Mouse (Mus musculus) adrenal gland, postnatal 14 days (tissue): Measurements from ENCODE around the gene Slc35f3. TPM values are rescaled to one million over a fixed set of nuclear protein-coding genes. Genes with fewer than 3 reads are reported as not detected.
A peak's percentile ranks its signal among the peaks of the same experiment; 100 is the strongest.

Experiments
- DNase-seq: peaks from one replicate; pipeline ENCODE4 v3.0.0; 2021; ENCODE audit warnings: mixed read lengths
- total RNA-seq: library from RNA; stranded (reverse); gene quantifications from 2 replicates; pipeline ENCODE4 v1.2.3, GENCODE M21; 2021

The Slc35f3 gene
- total RNA-seq, 1 experiment from 2014 or later: 1.3 TPM

DNA sequence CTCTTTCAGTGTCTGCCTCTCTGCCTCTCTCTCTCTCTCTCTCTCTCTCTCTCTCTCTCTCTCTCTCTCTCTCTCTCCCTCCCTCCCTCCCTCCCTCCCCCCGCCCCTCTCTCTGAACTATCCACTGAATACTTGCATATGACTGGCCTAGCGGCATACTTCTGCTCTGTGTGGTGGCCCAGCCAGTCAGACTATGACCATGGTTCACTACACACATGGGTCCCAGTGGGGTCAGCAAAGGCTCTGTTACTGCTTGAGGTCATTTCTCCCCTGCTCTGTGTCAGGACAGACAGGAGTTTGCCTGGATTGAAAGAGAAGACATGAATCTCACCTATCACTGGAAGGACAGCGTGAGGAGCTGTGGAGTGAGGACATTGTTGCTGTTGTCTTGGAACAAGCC, 40.5 kb downstream of the Slc35f3 start:
- no peak for DNase-seq

DNA sequence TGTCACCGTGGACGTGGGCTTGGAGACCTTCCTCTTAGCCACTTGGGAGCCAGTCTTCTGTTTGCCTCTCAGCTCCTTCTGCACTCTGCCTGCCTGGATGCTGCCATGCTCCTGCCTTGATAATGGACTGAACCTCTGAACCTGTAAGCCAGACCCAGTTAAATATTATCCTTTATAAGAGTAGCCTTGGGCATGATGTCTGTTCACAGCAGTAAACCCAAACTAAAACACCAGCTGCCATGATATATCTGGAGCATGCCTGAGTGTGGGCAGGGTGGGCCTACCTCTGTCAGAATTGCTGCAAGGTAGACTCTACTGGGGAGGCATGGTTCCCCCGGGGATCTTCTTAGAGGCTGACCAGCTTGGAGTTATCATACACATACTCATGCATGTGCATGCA, 41.0 kb downstream of the Slc35f3 start:
- no peak for DNase-seq

DNA sequence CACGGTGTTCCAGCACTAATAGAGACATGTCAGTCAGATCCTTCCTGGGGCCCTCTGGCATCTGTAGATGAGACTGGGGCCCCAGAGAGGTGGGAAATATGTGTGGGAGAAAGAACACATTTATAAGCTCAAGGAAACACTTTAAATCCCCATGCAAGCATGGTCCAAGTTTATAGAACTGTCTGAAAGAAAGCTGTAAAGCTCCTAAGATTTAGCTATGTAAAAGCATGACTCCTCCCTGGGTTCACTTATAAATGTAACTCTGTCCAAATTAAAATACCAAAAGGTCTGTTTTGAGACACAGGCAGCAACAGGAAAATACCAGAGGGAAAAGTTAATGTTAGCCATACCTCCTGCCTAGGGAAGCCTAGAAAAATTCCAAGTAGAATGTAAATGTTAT, 42.8 kb downstream of the Slc35f3 start:
- no peak for DNase-seq

DNA sequence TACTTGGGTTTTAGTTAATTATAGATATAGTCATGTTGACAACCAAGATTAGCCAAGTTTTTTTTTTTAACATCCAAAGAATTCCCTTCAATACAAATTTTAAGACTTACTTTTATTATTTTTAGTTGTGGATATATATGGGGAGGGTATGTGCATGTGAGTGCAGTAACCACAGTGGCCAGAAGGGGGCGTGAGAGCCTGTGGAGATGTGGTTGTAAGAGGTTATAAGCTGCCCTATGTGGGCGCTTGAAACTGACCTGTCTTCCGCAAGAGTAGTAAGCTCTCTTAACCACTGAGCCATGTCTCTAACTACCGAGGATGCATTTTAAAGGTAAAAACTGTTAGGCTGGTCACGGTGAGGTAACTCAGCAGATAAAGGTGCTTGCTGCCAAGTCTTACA, 45.1 kb downstream of the Slc35f3 start:
- DNase-seq: no peak

DNA sequence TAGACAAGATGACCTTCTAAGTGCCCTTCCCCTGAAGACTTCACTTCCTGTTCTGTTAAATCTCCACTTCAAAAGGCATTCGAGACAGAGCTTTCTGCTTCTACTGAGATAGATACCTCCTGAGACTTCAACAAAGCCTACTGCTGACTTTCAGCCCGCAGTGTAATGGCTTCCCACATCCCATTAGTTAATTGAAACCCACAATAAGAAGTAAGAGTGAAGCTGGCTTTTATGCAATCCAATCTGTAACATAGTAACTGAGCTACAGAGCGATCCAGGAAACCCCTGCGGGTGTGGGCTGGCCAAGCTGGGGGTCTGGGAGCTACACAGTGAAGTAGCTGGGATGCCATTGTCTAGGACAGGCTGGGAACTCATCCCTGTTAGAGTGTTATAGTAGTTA, 46.7 kb downstream of the Slc35f3 start:
- no peak for DNase-seq

DNA sequence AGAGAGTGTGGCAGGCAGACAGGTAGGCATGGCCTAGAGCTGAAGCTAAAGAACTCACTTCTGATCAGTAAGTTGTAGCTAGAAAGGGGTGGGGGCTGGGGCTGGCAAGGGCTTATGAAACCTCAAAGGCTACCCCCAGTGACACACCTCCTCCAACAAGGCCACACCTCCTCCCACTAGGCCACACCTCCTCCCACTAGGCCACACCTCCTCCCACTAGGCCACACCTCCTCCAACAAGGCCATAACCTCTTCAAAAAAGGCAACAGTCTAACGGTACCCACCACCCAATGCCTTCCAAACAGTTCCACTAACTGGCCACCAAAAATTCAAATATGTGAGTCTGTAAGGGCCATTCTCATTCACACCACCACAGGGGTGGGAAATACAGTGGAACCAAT, 54.9 kb downstream of the Slc35f3 start:
- DNase-seq: no peak

DNA sequence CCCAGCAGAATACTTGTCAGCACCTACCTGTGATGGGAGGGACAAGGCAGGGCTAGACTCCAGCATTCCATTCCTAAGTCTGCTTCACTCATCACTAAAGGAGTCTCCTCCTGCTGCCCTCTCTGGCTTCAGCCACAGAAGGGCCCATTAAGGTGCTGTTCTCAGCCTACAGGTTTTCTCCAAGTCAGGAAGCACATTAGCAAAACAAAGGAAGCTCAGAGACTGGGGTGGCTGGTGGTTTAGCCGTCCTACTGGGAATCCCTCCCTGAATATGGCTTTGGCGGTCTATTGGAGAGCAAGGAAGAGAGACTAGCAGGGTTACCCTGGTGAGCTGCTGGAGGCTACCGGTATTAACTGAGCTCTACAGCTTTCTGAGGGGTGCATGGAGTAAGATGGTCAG, 59.6 kb downstream of the Slc35f3 start:
- DNase-seq: no peak

DNA sequence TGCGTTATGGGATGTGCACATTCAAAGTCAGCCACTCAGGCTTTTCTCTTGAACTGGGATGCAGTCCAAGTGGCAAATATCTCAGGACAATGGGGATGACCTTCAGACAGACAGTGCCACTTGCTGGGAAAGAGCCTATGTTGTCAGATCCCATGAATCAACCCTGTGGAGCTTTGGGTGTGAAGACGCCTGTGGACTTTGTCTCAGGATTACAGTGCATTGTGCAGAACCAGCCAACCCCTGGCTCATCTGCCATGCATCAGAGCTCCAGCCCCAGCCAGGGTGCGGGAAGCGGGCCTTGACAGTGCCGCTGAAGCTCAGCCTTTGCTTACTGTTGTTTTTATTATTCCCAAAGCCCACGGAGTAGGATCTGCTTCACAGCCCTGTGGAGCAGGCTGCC, 60.9 kb downstream of the Slc35f3 start:
- DNase-seq: peak; percentile 42

DNA sequence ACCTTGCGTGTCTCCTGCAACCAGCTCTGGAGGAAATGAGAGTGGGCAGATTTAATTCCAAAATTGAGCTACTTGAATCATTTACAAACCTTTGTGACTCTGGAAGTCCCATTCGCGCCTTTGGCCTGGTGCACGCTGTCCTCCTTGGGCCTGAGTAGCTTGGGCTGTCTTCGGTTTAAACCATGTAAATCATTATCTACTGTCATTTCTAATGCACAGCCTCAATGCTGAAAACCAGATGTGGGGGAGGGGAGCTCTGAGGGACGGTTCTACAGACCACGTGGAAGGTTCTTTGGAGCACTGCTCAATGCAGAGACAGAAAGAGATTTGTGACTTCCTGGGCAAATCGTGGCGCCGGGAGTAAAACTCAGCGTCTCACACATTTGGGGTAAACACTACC, 61.7 kb downstream of the Slc35f3 start:
- DNase-seq: no peak

DNA sequence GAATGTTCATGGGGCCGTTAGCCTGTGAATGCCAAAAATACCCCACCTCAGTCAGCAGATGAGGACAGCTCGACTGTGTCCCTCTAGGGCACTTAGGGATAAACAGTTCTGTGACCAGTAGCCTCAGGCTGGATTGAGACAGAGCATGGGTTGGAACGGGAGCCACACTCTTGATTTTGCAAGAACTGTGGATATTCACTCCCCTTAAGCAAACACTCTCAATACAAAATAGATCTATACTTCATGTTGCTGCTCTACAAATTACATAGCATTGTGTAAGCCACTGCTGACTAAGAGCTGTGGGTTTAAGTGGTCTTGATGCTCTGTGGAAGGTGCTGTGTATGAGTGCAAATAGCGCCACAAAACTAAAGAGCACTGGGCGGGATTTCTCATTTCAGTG, 62.3 kb downstream of the Slc35f3 start:
- peak; percentile 13 for DNase-seq

DNA sequence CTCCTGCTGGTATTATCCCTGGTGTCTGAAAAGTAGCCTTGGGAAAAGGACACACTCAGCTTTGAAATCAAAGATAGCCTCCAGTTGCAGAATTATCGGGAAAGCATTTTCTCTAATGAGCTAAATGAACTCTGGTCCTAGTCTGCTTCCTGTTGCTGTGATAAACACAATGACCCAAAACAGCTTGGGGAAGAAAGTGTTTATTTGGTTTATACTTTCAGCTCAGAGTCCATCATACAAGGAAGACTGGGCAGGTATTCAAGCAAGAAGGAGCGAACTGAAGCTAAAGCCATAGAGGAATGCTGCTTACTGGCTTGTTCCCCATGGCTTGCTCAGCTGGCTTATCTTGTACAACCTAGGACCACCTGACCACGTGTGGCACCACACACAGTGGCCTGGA, 67.9 kb downstream of the Slc35f3 start:
- no peak for DNase-seq

DNA sequence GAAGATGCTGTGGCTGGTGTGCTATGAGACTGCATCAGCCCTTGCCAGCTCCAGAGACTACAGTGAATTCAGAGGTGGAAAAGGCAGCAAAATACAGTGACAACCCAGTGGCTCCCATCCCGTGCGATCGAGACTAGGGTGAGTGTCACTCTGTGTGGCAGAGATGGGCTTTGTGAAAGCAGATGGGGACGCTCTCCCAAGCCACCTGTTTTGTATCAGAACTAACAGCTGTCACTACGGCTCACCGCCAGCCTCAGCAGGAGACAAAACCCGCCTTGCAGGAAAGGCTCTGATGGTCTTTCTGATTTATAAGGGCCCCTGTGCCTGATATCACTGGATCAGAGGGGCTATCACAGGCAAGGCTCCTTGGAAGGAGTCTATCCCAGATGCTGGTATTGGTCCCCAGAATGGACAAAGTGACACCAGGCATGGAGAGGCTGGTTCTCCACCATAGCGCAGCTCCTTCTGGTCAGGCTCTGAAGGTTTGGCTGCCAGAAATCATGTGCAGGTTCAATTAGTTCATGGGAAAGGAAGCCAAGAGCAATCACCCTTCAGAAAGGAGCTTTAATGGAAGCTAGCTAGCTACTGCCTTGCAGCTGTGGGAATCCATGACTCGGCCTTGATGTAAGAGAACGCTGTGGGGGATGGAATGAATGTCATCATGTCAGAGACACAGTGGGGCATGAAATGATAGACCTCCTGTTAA, 70.1 kb downstream of the Slc35f3 start:
- no peak for DNase-seq

DNA sequence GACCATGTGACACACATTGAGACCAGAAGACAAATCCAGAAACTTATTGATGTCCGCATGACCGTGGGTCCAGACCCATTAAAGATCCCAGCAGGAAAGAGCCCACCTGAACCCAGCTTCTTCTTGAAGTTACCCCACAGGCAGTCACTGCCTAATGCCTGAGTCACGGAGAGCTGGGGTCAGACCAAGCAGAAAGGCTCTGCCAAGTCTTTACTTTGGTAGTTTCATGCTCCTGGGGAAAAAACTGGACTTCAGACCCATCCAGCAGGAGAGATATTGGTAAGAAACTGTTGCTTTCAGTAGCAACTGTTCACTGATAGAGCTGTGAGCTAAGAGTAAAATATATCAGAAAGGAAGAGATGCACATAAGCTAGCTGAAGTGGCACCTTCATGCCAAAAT, 73.5 kb downstream of the Slc35f3 start:
- DNase-seq: no peak

DNA sequence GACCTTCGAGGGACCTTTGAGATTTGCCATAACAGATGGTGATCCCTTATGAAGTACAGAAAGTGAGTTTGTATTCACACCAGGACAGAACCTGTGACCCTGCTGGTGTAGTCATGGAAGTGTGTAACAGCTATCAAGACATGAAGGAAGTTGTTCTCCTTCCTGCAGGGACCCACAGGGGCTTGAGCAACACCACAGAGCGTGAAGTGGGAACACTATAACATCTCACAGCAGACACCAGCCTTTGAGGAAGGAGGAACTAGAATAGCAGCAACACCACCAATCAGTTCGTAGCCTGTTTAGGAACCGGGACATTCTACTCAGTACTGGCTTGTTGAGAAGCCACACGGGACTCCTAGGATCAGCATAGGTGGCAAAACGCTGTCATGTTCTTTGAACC, 81.2 kb downstream of the Slc35f3 start:
- DNase-seq: no peak

DNA sequence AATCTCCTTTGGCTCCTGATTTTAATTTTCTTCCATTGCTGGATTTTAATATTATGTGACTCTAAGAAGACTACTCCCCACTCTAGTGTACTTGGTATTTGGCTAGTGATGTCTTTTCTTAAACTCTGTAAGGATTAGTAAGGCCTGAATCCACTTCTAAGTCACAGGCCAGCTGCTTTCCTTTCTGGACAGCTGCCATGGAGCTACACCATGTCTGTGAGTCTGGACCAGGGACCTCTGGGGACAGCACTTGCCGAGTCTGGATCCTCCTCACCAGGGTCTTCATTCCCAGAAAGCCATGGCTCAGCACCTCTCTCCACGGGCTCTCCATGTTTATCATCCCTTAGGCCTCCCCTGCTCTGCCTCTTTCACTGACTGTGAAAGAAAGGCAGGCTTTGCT, 81.8 kb downstream of the Slc35f3 start:
- peak; percentile 12 for DNase-seq

DNA sequence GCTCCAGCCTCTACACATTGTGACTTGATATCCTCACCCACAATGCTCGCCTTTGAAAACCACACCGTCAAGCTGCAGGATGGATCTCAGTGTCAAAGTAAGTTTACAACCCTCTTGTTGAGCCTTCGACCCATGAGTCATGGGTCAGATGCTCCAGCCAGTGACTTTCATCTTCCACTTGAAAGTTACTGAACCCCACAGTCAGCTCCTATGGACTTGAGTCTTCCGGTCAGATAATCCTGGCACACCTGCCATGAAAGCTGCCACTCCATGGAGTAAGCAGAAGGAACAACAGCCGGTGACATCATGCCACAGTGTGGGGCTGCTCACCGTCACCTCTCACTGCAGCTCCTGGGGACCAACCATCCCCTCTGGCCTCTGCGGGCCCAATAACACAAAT, 82.9 kb downstream of the Slc35f3 start:
- DNase-seq: no peak

DNA sequence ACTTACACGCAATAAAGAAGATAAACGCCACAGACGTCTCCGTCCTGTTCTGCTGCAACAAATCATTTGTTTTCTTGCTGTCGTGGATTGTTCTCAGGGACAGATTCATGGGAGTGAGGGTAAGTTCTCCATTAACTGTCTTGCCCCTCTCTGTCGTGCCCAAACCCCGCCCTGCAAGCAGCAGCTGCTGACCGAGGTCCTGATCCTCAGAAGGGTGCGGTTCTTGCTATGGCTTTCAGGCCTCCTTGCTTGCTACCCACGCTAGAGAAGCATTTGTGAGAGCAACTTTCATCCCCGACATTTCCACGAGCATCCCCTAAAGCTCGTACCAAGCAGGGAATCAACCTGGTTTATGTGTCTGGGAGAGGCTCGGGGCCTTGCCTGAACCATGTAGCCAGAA, 83.9 kb downstream of the Slc35f3 start:
- peak; percentile 46 for DNase-seq

DNA sequence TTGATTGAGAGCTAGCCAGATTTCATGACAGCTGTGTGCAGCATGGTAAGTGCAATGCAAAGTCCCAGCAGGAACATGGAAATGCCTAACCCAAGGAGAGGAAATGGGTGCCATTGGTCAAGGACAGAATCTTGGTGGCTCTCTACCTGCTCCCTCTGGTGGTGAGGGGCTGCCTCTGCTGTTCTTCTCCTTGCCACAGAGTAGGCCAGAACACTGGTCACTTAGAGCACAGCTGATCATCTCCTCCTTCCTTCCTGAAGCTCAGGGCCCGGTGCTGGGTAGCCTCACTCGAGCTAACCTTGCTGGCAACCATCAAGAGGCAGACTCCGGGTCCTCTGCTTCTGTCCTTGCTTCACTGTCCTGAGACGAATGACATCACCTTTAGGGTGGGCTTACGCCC, 84.4 kb downstream of the Slc35f3 start:
- peak; percentile 61 for DNase-seq

DNA sequence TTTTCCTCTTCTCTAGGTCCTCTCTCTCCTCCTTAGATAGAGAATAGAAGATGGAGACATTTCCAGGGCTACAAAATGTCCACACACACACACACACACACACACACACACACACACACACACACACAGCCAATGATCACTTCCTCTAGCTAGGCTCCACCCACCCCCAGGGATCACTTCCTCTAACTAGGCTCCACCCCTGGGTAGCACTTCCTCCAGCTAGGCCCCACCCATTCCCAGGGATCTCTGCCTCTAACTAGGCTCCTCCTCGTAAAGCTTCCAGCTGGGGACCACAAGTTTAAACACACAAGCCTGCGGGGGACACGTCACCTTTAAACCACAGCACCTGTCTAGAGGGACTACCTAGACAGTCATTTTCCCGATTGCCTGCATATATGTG, 89.2 kb downstream of the Slc35f3 start:
- no peak for DNase-seq

DNA sequence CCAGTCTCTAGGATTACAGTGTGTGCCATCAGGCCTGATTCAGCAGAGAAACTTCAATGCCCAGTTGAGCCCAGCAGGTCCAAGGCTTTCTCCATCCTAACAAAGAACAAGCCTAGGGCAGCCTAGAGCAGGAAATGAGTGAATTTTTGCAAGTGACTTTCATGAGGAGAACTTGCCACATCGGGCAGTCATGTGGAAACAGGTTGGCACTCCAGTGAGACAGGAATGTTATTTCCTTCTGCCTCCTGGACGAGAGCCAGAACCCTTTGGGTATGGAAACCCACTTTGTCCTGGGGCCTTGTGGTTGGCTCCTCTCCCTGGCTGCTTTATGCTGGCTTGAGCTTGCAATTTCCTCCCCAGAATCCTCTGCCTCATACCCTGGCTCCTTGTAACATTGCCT, 93.2 kb downstream of the Slc35f3 start:
- no peak for DNase-seq

DNA sequence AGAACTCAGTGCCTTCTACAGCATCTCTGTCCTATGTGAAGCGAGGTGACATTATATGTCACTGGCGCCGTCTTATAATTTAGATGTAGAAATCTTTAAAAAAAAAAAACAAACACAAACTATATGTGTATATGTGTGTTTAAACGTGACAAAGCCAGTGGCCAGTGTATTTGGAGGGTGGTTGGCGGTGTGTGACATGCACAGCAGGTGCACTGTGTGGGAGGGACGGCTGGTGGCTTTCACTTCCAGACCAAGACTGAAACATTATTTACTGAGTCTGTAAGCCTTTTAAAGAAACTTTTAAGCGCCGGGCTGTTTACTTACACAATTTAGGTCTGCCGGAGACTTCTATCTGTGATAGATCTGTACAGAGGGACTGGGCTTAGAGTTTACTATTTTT, 97.0 kb downstream of the Slc35f3 start:
- no peak for DNase-seq

DNA sequence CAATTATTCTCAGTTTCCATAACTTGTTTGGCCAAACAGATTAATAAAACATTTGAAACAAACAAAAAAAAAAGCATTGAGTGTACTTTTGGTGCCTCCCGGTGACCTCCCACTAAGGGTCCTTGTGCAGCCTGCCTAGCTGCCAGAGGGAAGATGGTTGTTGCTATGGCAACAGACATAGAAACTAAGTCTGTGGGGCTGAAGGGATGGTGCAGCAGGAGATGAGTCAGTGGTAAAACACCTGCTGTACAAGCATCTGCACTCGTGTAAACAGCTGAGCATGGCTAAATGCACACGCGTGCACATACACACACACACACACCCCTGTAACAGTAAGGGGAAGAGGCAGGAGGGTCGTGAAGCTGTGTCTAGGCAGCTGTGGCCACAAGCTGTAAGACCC, 97.6 kb downstream of the Slc35f3 start:
- DNase-seq: no peak

DNA sequence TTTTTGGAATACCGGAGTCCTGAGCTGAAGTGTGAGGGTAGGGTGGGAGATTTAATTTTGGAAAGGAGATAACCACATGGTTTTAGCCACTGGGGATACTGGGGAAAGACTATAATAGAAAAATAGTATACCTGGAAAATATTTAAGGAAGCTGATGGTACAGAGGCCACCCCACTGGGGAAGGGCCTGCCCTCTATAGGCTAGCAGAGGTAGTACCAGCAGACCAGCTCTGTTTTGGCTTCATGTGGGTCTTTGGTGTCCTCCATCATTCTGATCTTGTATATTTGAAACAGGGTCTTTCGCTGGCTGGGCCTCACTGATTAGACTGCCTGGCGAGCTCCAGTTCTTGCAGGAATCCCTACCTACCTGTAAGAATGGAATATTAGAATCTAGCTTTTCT, 100.0 kb downstream of the Slc35f3 start:
- DNase-seq: peak; percentile 19

DNA sequence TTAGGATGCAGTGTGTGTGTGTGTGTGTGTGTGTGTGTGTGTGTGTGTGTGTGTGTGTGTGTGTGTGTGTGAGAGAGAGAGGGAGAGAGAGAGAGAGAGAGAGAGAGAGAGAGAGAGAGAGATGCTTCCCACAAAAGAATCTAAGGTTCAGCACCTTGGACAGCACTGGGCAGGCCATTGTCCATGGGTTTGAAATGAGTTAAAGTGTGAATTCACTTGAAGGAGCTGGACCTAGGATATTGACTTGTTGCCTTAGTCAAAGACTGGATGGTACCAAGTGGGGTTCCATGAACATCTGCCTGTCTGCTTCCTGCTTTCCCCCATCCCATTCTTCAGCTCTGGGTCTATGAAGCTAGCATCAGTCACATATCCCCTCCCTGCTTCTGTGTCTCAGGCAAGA, 106.2 kb downstream of the Slc35f3 start:
- peak; percentile 22 for DNase-seq

DNA sequence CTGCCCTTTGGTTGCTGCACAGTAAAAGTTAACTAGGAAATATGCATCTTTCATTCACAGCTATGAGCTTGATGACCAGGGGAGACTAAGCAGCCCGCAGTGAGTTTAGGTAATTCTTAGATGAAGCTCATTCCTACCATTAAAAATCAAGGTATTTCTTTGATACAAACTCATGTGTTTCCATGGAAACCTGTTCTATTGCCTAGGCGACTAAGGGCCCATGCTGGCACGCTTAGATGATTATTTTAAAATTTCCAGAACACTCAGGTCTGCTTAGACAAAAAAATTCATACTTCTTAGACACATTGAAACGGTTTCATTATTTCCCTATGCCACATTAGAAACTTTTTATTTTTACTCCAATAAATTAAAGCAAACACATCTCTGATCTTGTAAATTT, 106.7 kb downstream of the Slc35f3 start:
- no peak for DNase-seq
